Mouse (Mus musculus) neural tube, embryonic 11.5 days (tissue): ENCODE measurements at regions not wholly inside any gene's neighbourhood (a gene's known extent, or its start where the extent isn't known, plus 50 kb on each side); places are given as distances from the start of the nearest gene placed in this dataset.
A peak's percentile ranks its signal among the peaks of the same experiment; 100 is the strongest.

Experiments used
- ATAC-seq: fragments of 200-750 bp; cut with Nextera tagmentation; 2 replicates; pipeline ENCODE4 v1.8.0; 2017; ENCODE audit warnings: moderate number of reproducible peaks, mild to moderate bottlenecking, moderate TSS enrichment, moderate library complexity; ENCODE audit not compliant: insufficient read depth, low FRiP score, low TSS enrichment
- DNase-seq: peaks from one replicate; pipeline ENCODE4 v3.0.0-alpha.2; 2015; ENCODE audit warnings: low spot score
- H3K27ac ChIP-seq: fragments of 300-500 bp; sonication (generic); 2 replicates; pipeline ENCODE4 v1.5.1; 2014; ENCODE audit warnings: low read depth, mild to moderate bottlenecking, low read length
- H3K27me3 ChIP-seq: fragments of 300-500 bp; sonication (generic); 2 replicates; pipeline ENCODE4 v1.6.1; 2014; ENCODE audit warnings: mild to moderate bottlenecking, low read length, mixed read lengths; ENCODE audit not compliant: control insufficient read depth, insufficient read depth
- H3K36me3 ChIP-seq: fragments of 300-500 bp; sonication (generic); 2 replicates; pipeline ENCODE4 v1.6.1; 2014; ENCODE audit warnings: mild to moderate bottlenecking, low read length, moderate library complexity, mixed read lengths; ENCODE audit not compliant: control insufficient read depth, insufficient read depth
- H3K4me1 ChIP-seq: fragments of 300-500 bp; sonication (generic); 2 replicates; pipeline ENCODE4 v1.6.1; 2014; ENCODE audit warnings: low read length, mixed read lengths; ENCODE audit not compliant: control insufficient read depth, insufficient read depth
- H3K4me2 ChIP-seq: fragments of 300-500 bp; sonication (generic); 2 replicates; pipeline ENCODE4 v1.6.1; 2014; ENCODE audit warnings: low read depth, mild to moderate bottlenecking, moderate library complexity
- H3K4me3 ChIP-seq: fragments of 300-500 bp; sonication (generic); 2 replicates; pipeline ENCODE4 v1.5.1; 2014; ENCODE audit warnings: low read depth, low read length
- H3K9ac ChIP-seq: fragments of 300-500 bp; sonication (generic); 2 replicates; pipeline ENCODE4 v1.6.1; 2014; ENCODE audit warnings: mild to moderate bottlenecking, low read length
- H3K9me3 ChIP-seq: fragments of 300-500 bp; sonication (generic); 2 replicates; pipeline ENCODE4 v1.6.1; 2016; ENCODE audit warnings: low read length; ENCODE audit not compliant: control insufficient read depth
- WGBS: fragments of 180-500 bp; shearing (Covaris S2); extraction: QIAGEN DNeasy Blood & Tissue Kit; methylation state at CpG from one replicate; pipeline ENCODE4 v1.1.7; 2014; 5-methylcytosine and 5-hydroxymethylcytosine counted together

DNA sequence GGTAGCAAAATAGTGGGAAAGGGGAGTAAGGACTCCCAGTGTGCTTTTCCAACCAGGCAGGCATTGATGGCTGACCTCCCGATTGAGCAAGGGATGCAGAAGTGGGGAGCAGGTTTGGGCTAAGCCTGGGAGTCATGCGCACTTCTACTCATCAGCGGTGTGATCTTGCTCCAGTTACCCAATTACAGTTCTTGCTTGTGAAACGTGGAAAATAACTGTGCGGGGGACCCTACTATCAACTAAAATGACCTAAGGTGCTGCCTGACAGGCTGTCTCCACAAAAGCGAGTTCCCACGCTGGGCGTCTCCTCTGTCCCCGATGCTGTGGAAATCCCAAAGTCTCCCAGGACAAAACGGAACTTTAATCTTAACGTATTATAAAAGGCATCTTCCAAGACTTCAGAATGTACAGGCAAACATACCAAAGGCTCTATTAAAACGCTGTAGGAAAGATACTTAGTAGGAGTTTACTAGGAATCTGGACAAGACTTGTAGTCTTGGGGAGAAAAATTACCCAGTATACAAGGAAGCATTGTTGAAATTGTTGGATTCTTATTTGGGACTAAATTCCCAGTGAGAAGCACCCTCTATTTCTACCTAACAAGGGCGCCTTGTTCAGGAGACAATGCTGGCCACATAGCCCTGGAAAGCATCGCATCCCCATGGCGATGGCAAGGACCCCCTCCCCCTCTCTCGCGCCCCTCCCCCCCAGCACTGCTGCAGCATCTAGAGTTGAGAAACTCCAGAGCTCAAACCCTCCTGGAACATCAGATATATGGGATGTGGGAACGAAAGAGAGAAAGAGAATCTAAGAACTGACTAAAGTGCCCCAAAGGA lies 65.6 kb upstream of the Cep78 start:
- no peaks in the 10 kb centered on the region for H3K36me3 ChIP-seq
- DNase-seq (peak; percentile 78), ATAC-seq (peak; percentile 93)
- no peaks in the 10 kb centered on the region for H3K27me3 ChIP-seq
- peak overlapping the region; percentile 40 for H3K4me2 ChIP-seq
- peak overlapping the region; percentile 18; the same call in 1 of the 2 replicates for H3K9ac ChIP-seq
- peaks cover 2% of the 10 kb centered on the region; the same call in 1 of the 2 replicates for H3K4me1 ChIP-seq
- 11% methylated on average over 18 of the region's 18 CpGs for WGBS
- no peaks in the 10 kb centered on the region for H3K9me3 ChIP-seq
- H3K27ac ChIP-seq: peak overlapping the region; percentile 80
- H3K4me3 ChIP-seq: peak overlapping the region; percentile 25

DNA sequence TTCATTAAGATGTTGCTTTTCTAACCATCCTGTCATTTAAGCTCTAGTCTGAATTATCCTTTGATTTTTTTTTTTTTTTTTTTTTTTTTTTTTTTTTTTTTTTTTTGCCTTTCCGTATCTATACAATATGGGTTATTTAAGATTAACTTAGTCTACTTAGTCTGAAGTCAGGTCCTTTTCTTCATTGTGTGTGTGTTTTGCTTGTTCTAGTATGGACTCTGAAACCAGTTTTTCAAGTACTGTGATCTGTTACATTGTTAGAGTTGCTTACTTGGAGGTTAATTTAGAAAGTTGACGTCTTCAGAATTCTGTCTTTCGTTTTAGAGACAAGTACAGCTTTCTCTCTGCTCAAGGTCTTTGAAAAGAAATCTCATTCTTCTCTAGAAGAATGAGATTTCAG lies 64.9 kb upstream of the Cep78 start:
- Histone ChIP-seq H3K27ac (no peak overlapping the region), H3K4me2 (peak overlapping the region; percentile 40), H3K4me1 (peaks cover 2% of the 10 kb centered on the region; the same call in 1 of the 2 replicates), H3K9me3 (no peaks in the 10 kb centered on the region), H3K27me3 (no peaks in the 10 kb centered on the region), H3K4me3 (no peak overlapping the region), H3K36me3 (no peaks in the 10 kb centered on the region), H3K9ac (no peak overlapping the region)
- DNase-seq: no peak
- 20% methylated on average over 3 of the region's 3 CpGs for WGBS
- no peak for ATAC-seq

- H3K4me2 ChIP-seq: no peak overlapping the region
- ATAC-seq: no peak
- no peak for DNase-seq
Observed at GRCm38 (mm10) chr19:16046977-16047376, 62.2 kb upstream of the Cep78 start.

GRCm38 (mm10) chr19:16045261-16045660 lies 60.5 kb upstream of the Cep78 start:
- no peak for ATAC-seq
- no peak overlapping the region for H3K4me3 ChIP-seq
- H3K27me3 ChIP-seq: no peaks in the 10 kb centered on the region
- H3K36me3 ChIP-seq: no peaks in the 10 kb centered on the region
- H3K9me3 ChIP-seq: no peaks in the 10 kb centered on the region
- H3K4me2 ChIP-seq: no peak overlapping the region
- WGBS: 70% methylated on average over 3 of the region's 3 CpGs
- H3K4me1 ChIP-seq: peaks cover 2% of the 10 kb centered on the region; the same call in 1 of the 2 replicates
- no peak overlapping the region for H3K9ac ChIP-seq
- H3K27ac ChIP-seq: no peak overlapping the region
- DNase-seq: no peak

More at GRCm38 (mm10) chr19:16046977-16047376, 62.2 kb upstream of the Cep78 start:
- Histone ChIP-seq H3K27me3 (no peaks in the 10 kb centered on the region), H3K4me1 (peaks cover 2% of the 10 kb centered on the region; the same call in 1 of the 2 replicates), H3K27ac (no peak overlapping the region), H3K9me3 (no peaks in the 10 kb centered on the region), H3K36me3 (no peaks in the 10 kb centered on the region), H3K9ac (no peak overlapping the region), H3K4me3 (no peak overlapping the region)
- 85% methylated on average over 7 of the region's 7 CpGs for WGBS

DNA sequence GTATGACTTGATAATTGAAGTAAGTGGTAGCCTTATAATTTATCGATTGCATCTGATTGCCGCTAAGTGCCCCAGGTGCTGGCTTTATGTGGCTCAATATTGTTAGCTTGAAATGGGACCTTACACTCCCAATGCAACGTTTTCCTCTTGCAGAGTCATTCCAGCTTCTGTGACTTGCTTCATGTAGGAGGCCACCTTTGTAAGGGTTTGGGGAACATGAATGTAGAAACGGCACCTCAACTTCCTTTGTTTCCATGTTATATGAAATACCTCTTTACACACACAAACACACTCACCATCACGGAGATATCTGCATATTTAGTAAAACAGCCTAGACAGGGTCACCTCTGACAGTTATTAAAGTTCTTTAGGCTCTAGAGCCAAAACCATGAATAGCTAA lies 59.4 kb upstream of the Cep78 start:
- Histone ChIP-seq H3K9me3 (no peaks in the 10 kb centered on the region), H3K9ac (no peak overlapping the region), H3K4me1 (peaks cover 2% of the 10 kb centered on the region; the same call in 1 of the 2 replicates), H3K27ac (no peak overlapping the region), H3K4me3 (no peak overlapping the region), H3K4me2 (no peak overlapping the region), H3K36me3 (no peaks in the 10 kb centered on the region), H3K27me3 (no peaks in the 10 kb centered on the region)
- DNase-seq: no peak
- 82% methylated on average over 5 of the region's 5 CpGs for WGBS
- ATAC-seq: no peak

GRCm38 (mm10) chr19:16043007-16043406 lies 58.2 kb upstream of the Cep78 start:
- no peak for DNase-seq
- H3K4me3 ChIP-seq: no peak overlapping the region
- WGBS: 91% methylated on average over 7 of the region's 7 CpGs
- H3K9ac ChIP-seq: no peak overlapping the region
- no peaks in the 10 kb centered on the region for H3K36me3 ChIP-seq
- H3K9me3 ChIP-seq: no peaks in the 10 kb centered on the region
- H3K27me3 ChIP-seq: no peaks in the 10 kb centered on the region
- no peak for ATAC-seq
- H3K4me1 ChIP-seq: no peaks in the 10 kb centered on the region
- H3K4me2 ChIP-seq: no peak overlapping the region
- no peak overlapping the region for H3K27ac ChIP-seq

GRCm38 (mm10) chr19:16041891-16042290 lies 57.1 kb upstream of the Cep78 start:
- Histone ChIP-seq H3K9ac (no peak overlapping the region), H3K36me3 (no peaks in the 10 kb centered on the region), H3K27ac (no peak overlapping the region), H3K9me3 (no peaks in the 10 kb centered on the region), H3K4me2 (no peak overlapping the region), H3K27me3 (no peaks in the 10 kb centered on the region), H3K4me3 (no peak overlapping the region), H3K4me1 (no peaks in the 10 kb centered on the region)
- 89% methylated on average over 5 of the region's 5 CpGs for WGBS
- DNase-seq: no peak
- ATAC-seq: no peak

- Histone ChIP-seq H3K4me1 (no peaks in the 10 kb centered on the region), H3K27ac (no peak overlapping the region), H3K9me3 (no peaks in the 10 kb centered on the region), H3K36me3 (no peaks in the 10 kb centered on the region), H3K4me3 (no peak overlapping the region), H3K27me3 (no peaks in the 10 kb centered on the region), H3K9ac (no peak overlapping the region), H3K4me2 (no peak overlapping the region)
- 91% methylated on average over 12 of the region's 12 CpGs for WGBS
- ATAC-seq (no peak), DNase-seq (no peak)
Observed at GRCm38 (mm10) chr19:16037806-16038205, 53.0 kb upstream of the Cep78 start.
